Mouse (Mus musculus) R1 (cell line): ENCODE results near the gene Gstp1.
"Not testable (repeated sequence)": the region's sequence is repeated elsewhere in the genome, so short reads cannot be mapped to it uniquely, and the experiment has no call there.

ENCODE experiments used
- DNase-seq: peaks from one replicate; pipeline ENCODE4 v3.0.0-alpha.2; 2018; ENCODE audit warnings: low read depth, low spot score

Gene Gstp1

GRCm38 (mm10) chr19:4037788-4038232, at the start of gene Gstp1:
TSS of gene Gstp1 (minus strand) at chr19:4037985.
- DNase-seq = peak; percentile 83

GRCm38 (mm10) chr19:4087090-4087489, 49.3 kb upstream of the Gstp1 start:
- no peak for DNase-seq

- DNase-seq = no peak
These were observed 48.4 kb upstream of the Gstp1 start for GRCm38 (mm10) chr19:4086156-4086555.

GRCm38 (mm10) chr19:4084984-4085383, 47.2 kb upstream of the Gstp1 start:
- no peak for DNase-seq

DNA sequence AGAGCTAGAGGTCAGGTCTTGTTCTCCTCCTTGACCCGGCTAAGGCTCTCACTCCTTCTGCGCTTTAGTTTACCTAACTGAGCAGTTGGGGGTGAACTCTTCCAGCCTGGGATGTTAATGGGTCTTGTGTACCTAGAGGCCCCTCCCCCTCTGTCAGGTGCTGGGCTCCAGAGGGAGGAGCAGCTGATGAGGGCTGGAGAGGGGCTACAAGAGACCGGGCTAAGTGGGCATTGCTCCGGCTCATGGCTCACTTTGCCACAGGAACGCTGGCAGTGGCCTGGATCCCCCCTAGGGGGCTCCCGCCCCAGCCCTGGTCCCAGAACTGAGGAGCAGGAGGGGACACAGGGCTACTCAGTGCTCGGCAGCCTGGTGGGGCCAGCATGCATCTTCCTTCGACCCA, 46.0 kb upstream of the Gstp1 start:
- no peak for DNase-seq

DNA sequence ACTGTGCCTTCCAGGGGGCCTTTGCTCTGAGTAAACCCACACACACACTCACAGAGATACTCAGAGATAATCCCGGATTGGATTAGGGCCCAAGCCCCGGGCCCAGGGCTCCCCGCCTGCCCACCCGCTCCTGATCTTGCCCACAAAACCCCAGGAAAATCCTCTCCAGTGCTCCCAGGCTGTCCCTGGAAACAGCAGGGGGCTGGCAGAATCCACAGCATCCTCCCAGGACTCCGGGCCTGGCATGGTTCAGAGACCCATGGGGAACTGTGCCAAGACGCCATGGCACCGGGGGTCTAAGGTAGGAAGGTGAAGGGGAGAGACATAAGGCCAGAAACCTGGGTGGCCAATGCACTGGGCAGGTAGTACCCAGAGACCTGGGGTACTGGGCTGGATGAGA, 45.5 kb upstream of the Gstp1 start:
- DNase-seq = no peak

DNA sequence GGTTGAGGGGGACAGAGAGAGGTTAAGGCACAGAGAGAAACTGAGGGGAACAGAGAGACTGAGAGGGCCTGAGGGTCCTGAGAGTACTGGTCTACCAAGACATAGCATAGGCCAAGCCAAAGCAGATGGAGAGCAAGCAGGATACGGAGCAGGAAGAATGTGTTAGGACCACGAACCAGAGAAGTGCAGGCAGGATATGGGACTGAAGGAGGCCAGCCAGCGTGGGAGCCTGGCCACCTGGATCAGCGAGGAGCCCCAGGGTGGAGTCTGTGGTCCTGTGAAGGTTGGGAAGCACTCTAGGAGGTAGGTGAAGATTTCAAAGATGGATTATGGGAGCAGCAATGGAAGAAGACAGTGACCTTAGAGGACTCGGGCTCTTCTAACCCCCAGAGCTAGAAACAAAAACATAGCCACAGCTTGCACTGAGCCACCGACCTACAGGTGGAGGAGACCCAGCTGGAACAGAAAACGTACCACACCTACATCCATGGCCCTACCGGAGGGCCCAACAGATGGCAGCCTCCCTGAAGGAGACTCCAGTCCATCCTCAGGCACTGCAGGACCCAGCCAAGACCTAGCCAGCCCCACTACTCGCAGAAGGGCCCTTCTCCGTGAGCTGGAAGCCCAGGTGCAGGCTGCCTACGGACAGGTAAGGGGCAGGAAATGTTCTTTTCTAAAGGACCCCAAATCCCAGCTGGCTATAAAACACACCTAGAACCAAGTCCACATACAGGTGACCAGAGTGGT, 44.6 kb upstream of the Gstp1 start:
- DNase-seq = no peak

DNA sequence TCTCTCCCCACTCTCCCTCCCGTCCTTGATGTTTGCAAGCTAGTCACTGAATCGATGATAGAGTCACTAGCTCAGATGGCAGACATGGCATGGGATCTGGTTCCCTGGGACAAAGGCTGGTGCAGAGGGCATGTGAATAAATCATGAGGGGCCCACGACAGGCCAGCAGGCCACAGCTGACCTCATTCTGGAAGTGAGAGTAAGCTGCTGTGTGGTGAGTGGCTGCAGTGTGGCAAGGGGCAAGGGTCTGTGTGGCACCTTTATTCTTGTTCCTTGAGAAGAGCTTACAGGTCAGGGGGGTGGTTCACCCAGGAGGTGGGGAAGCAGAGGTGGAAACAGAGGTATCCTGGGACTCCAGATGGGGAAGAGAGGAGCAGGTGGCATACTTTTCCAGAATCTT, 43.6 kb upstream of the Gstp1 start, which contains the start of gene Cabp2:
Gene Cabp2, plus strand, starts transcription at position 185 of the 400 bp plus-strand sequence.
- DNase-seq = no peak

DNA sequence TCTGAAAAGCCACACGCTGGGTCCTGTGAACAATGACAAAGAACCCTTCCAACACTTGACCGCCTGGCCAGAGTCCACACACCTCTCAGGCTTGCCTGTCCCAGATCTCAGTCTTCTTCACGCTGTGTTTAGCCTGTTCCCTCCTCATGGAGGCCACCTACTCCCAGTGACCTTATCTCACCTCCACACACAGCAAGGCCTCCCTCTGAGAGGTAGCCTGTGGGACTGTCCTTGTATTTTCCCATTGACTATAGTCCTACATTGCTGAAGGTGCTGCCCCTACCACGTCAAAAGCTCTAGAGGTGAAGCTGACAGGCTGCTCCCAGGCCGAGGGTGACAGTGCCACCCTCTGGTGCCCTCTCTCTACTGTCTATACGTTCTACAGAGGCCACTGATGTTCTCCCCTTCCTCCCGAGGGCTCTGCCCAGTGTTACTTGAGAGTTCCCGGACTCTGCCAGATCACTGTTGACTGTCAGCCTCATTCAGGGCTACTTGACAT, 42.8 kb upstream of the Gstp1 start:
- no peak for DNase-seq

GRCm38 (mm10) chr19:4079594-4079993, 41.8 kb upstream of the Gstp1 start:
- DNase-seq = no peak

DNA sequence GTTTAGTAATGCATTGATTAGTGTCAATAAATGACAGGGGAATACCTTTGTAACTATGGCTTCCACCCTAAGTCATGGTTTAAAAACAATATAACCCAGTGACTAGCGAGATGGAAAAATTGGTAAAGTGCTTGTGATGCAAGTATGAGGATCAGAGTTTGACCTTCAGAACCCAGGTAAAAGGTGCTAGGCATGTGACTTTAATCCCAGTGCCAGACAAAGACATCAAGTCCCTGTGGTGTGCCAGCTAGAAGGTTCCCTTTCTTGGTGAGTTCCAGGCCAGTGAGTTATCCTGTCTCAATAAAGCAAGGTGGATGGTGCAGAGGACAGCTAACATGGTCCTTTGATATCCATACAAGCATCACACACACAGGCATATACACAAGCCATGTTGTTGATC, 37.7 kb upstream of the Gstp1 start:
- no peak for DNase-seq

- DNase-seq = no peak
These were observed 35.1 kb upstream of the Gstp1 start for GRCm38 (mm10) chr19:4072706-4073424.

GRCm38 (mm10) chr19:4071406-4071805, 33.6 kb upstream of the Gstp1 start:
- DNase-seq = no peak

DNA sequence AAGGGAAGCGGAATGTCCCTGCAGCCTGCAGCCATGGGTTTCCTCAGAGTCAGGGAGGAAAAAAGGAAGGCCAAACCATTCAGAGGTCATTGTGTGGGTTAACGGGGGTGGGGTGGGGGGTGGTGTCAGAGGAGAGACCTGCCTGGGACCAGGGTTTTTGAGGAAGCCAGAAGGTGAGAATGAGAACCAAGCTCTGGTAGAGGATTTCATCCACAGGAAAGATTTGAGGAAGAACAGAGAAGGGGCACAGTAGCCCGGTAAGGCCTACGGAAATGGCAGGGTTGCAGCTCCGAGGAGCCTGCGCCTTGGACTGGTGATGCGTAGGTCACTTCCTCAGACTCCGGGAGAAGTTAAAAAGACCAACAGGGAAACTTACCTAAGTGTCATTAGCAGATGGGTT, 33.0 kb upstream of the Gstp1 start:
- no peak for DNase-seq

DNA sequence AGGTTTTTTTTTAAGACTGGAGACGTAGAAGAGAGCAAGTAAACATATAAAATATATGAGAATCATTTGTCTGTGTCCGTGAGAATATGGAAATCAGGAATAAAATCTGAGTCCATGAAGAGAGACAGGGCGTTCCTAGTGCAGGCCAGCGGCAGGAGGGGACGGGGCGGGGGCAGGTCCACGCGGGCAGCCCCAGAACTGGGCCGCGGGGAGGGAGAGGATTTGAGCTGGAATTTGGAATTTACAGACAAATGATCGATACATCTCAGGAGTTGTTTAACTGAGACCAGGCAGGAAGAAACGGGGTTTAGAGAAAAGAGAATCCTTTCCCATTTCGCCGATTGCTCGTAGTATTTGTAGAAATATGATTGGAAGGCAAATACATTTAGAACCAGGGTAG, 32.5 kb upstream of the Gstp1 start:
- DNase-seq = no peak

GRCm38 (mm10) chr19:4068717-4069410, 31.1 kb upstream of the Gstp1 start:
- no peak for DNase-seq

- DNase-seq = not testable (repeated sequence)
These were observed 30.5 kb upstream of the Gstp1 start for GRCm38 (mm10) chr19:4068242-4068641.

GRCm38 (mm10) chr19:4066877-4067276, 29.1 kb upstream of the Gstp1 start:
- no peak for DNase-seq

DNA sequence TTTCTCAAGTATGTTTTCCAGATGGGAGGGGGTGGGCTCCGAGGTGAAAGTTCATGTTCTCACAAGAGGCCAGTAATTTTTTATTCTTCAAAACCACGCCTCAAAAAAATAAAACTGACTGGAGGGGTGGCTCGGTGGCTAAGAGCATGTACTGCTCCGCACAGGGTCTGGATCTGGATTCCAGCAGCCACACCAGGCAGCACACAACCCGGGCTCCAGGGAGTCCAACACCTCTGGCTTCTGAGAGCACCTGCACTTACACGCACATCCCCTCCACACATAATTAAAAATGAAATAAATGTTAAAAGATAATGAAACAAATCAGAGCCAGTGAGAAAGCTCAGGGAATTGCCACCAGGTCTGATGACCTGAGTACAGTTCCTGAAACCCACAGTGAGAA, 28.5 kb upstream of the Gstp1 start:
- DNase-seq = no peak

DNA sequence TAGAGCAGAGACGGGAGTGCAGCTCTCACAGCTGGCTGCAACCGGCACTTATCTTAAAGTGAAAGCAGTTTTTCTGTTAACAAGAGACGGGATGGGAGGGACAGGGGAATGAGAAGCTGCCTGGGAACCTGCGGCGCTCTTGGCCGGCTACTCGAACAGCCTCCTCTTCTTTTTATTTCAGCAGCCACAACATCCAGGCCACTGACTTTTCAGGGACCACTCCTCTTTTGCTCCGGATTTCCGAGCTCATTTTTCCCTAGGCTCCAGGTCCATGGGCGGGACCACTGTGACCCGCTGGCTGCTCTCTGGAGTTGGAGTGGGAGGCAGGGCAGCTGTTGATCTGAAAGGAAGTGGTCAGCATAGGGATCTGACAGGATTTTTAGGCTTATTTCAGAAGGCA, 26.7 kb upstream of the Gstp1 start:
- not testable (repeated sequence) for DNase-seq

- not testable (repeated sequence) for DNase-seq
These were observed 25.6 kb upstream of the Gstp1 start for GRCm38 (mm10) chr19:4063357-4063756.

DNA sequence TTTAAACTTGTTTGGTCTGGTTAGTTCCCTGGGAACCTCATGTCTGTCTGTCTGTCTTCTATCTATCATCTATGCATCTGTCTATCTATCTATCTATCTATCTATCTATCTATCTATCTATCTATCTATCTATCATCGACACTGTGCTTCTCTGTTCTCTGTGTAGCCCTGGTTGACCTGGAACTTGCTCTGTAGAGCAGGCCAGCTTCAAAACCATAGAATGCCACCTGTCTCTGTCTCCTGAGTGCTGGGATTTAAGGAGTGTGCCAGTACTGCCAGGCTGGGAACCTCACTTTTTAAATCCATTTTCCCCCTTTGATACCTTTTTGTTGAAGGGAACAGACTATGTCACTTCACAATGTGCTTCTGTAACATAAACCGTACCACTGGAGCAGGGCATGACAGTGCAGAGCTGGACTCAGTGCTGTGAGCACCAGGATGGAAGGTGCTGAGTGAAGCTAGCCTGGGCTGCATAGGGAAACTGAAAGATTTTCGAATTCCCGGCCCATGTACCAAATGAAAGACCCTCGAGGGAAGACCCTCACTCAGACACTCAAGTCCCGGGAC, 23.2 kb upstream of the Gstp1 start:
- no peak for DNase-seq
